Mouse (Mus musculus): ENCODE results near the gene Tspan33.
"Not testable (repeated sequence)": the region's sequence is repeated elsewhere in the genome, so short reads cannot be mapped to it uniquely, and the experiment has no call there.

The Tspan33 gene

DNA sequence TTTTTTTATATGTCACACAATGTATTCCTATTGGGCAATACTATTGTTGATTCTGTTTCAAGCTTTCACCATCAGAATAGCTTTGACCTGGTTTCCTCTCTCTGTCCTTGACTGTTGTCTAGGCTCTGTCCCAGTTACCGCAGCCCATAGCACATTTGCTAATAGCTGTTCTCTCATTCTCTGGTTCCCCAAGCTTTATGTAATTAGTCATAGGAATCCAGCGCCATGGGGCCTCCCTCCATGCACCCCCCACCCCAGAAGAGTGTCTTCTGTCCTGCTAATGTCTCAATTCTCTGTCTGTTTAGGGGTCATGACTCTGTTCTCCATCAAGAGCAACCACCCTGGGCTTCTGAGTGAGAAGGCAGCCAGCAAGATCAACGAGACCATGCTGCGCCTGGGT, 62.5 kb downstream of the Tspan33 start:
- DNase-seq: no peak

DNA sequence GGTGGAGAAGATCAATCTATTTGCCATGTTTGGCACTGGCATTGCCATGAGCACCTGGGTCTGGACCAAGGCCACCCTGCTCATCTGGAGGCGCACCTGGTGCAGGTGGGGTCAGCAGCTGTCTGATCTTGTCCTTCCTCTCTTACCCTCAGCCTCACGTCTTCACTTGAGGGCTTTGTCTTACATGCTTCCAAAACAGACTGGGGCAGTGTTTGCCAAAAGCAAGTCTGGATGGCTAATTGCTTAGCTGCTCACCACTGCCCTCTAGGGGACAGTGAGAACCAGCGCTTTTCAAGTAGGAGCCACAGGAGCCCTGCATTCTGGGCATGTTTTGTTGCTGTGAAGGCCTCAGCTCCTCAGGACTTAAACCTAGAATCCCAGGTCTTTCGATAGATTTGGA, 64.4 kb downstream of the Tspan33 start:
- DNase-seq: peak; percentile 86

- no peak for DNase-seq
These were observed 65.1 kb downstream of the Tspan33 start for GRCm38 (mm10) chr6:29759012-29759679.

GRCm38 (mm10) chr6:29760397-29760796, 66.4 kb downstream of the Tspan33 start:
- not testable (repeated sequence) for DNase-seq

DNA sequence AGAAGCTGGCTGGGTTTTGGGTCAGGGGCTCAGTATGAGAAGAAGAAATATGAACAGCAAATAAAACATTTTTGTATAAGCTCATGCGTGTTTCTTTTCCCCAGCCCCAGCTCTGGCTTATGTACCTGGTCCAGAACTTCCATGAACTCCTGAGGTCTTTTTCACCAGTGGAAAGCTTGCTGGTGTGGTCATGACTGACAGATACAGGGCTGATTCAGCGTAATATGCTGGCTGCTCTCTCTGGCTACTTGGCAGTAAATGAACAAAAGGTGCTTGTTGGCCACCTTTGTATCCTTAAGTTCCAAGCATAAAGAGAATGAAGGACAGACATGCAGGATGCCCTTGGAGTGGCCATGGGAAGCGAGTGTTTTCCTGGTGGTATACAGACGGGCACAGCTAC, 67.3 kb downstream of the Tspan33 start:
- no peak for DNase-seq

- no peak for DNase-seq
These were observed 68.5 kb downstream of the Tspan33 start for GRCm38 (mm10) chr6:29762524-29762923.

GRCm38 (mm10) chr6:29766874-29767273, 72.9 kb downstream of the Tspan33 start:
- no peak for DNase-seq

Measured in kidney, postnatal 10 days (tissue).